Mouse (Mus musculus): ENCODE data around the gene Rpp14.

GRCm38 (mm10) chr14:8052661-8053060 is 27.5 kb upstream of the Rpp14 start:
- TF ChIP-seq CTCF (IDR thresholded peaks at IDR 0.05; ENCODE audit: borderline replicate concordance, insufficient read depth, low read length), result no peak
- TF ChIP-seq POLR2A (IDR thresholded peaks at IDR 0.05; ENCODE audit: low read depth, low read length), result no peak
